Mouse (Mus musculus): ENCODE data around the gene Pde4d. TPM values are rescaled to one million over a fixed set of nuclear protein-coding genes. Genes with fewer than 3 reads are reported as not detected.
"Not testable (repeated sequence)": the region's sequence is repeated elsewhere in the genome, so short reads cannot be mapped to it uniquely, and the experiment has no call there.

Gene Pde4d
- polyA plus RNA-seq, 1 experiment = 56.2 TPM

DNA sequence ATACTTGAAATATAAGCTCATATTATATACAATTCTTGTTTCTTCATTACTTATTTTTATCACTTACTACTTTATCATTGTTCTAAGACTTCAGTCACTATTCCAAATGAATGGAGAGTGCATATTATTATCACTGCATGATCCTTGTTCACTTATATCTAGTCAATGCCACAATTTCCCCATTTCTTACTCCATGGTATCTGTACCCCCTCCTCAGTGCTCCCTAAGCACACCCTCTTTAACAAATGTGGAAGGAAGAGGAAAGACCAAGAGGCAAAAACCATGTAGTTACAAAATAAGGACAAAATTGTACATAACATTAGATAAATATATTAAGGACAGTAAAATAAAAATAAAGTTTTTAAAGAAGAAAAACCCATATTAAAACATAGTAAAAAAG is 216.8 kb downstream of the Pde4d start:
- Histone ChIP-seq H3K4me1 (ENCODE audit: control insufficient read depth, insufficient read depth, insufficient read length, low read length) (no peaks in the 10 kb centered on the region), H3K4me3 (ENCODE audit: insufficient read depth, low read depth, low read length) (no peak overlapping the region), H3K27ac (replicated peaks; ENCODE audit: low read depth, low read length) (no peak overlapping the region)

DNA sequence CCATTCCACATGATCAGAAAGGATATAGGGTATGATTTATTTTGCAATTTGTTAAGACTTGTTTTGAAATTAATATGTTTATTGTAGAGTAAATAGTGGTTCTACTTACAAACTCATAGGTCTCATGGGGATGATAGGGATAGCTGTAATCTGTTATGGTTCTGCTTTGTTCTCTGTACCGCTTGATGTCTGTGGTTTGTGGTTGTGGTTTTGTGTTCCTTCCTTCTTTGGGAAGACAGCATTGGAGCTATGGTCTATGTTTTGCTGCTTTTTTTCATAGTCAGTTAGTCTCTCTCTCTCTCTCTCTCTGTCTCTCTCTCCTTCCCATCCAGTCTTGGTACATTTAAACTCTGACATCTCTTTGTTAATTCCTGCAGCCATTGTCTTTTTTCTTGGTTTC is 217.3 kb downstream of the Pde4d start:
- no peaks in the 10 kb centered on the region for H3K4me1 ChIP-seq (ENCODE audit: control insufficient read depth, insufficient read depth, insufficient read length, low read length)
- H3K4me3 ChIP-seq (ENCODE audit: insufficient read depth, low read depth, low read length) = no peak overlapping the region
- no peak overlapping the region for H3K27ac ChIP-seq (replicated peaks; ENCODE audit: low read depth, low read length)

DNA sequence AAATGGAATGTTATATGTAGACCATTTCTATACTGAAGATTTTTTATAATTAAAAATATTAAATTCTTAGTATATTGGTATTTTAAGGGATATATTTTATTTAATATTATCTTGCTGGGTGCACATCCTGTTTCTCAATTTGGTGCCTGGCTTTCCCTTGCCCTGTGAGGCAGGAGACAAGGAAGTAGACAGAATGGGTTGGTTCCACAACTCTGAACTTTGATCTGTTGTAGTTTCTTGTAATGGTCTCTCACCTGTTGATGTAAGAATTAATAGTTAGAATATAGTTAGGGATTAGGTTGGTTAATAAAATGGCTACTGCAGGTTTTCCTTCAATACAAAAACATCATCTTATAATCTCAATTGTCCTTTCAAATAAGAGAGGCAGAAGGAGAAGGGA is 227.3 kb downstream of the Pde4d start:
- Histone ChIP-seq H3K27ac (replicated peaks; ENCODE audit: low read depth, low read length) (no peak overlapping the region), H3K4me3 (ENCODE audit: insufficient read depth, low read depth, low read length) (no peak overlapping the region), H3K4me1 (ENCODE audit: control insufficient read depth, insufficient read depth, insufficient read length, low read length) (no peaks in the 10 kb centered on the region)

DNA sequence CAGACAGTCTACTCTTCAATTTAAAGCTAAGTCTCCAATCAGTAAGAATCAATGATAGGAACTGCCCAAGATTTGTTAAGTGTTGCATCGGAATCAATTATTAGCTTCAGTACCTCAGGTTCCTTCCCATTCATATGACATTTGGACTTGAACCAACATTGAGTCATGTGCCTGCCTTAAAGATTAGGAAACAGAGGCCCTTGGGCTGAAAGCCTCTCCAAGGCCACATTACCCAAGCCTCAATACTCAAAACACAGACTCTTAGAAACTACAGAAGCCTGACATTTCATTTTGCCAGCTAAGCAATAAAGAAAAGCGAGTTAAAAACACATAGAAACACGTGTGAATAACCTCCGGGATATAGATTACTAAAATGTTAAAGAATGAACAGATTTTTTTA is 233.3 kb downstream of the Pde4d start:
- H3K4me3 ChIP-seq (ENCODE audit: insufficient read depth, low read depth, low read length) = no peak overlapping the region
- no peak overlapping the region for H3K27ac ChIP-seq (replicated peaks; ENCODE audit: low read depth, low read length)
- H3K4me1 ChIP-seq (ENCODE audit: control insufficient read depth, insufficient read depth, insufficient read length, low read length) = no peaks in the 10 kb centered on the region

DNA sequence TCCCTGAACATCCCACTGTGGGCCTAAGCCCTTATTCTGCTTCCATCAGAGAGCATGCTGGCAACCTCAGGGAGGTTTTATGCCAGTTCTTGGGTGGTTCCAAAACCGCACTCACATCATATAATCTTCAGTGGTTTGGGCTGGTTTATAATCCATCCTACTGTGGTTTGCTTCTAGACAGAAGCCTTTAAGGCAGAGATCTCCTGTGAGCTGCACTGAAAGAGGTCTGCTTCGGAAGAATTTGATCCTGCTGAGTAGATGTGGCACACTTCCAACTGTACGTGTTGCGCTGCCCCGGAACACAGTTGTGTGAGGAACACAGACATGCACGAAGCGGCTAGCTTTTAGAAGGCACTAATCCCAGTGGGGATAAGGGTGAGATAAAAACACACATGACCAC is 236.1 kb downstream of the Pde4d start:
- H3K4me1 ChIP-seq (ENCODE audit: control insufficient read depth, insufficient read depth, insufficient read length, low read length) = no peaks in the 10 kb centered on the region
- H3K27ac ChIP-seq (replicated peaks; ENCODE audit: low read depth, low read length) = no peak overlapping the region

DNA sequence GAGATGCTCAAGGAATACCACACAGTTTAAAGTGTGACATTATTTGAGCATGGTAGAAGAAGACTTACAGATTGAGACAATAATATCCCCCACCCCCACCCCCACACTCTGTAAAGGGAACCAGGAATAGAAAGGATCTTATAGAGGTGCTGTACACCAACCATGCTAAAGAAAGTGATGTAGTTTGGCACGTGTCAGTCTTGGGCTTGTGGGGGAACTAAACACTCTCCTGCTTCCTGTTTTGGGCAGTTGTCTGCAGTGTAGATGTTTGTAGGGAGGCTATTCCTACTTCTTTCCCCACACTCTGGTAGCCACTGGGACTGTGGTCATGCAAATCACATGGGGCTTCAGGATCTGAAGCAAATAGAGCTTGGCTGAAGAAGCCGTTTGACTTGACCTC is 236.5 kb downstream of the Pde4d start:
- H3K27ac ChIP-seq (replicated peaks; ENCODE audit: low read depth, low read length) = no peak overlapping the region
- H3K4me3 ChIP-seq (ENCODE audit: insufficient read depth, low read depth, low read length) = no peak overlapping the region
- no peaks in the 10 kb centered on the region for H3K4me1 ChIP-seq (ENCODE audit: control insufficient read depth, insufficient read depth, insufficient read length, low read length)

More for the DNA sequence above, 236.1 kb downstream of the Pde4d start:
- H3K4me3 ChIP-seq (ENCODE audit: insufficient read depth, low read depth, low read length) = no peak overlapping the region

DNA sequence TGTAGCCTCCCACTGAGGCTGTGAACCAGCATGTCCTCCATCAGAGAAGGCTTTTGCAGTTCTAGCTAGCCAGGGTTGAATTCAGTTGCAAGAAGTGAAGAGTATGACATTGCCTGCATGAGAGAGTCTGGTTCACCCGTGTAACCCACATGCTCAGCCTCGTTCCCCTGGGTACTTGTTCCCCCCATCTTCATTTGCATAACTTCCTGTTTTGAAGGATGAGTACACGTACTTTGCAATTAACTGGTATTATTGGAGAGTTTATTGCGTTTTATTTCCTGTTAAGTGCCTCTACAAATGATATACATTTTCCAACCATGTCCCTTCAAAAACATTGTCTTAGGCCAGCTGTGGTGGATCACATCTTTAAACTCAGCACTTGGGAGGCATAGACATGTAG is 237.1 kb downstream of the Pde4d start:
- Histone ChIP-seq H3K4me1 (ENCODE audit: control insufficient read depth, insufficient read depth, insufficient read length, low read length) (no peaks in the 10 kb centered on the region), H3K4me3 (ENCODE audit: insufficient read depth, low read depth, low read length) (no peak overlapping the region), H3K27ac (replicated peaks; ENCODE audit: low read depth, low read length) (no peak overlapping the region)

DNA sequence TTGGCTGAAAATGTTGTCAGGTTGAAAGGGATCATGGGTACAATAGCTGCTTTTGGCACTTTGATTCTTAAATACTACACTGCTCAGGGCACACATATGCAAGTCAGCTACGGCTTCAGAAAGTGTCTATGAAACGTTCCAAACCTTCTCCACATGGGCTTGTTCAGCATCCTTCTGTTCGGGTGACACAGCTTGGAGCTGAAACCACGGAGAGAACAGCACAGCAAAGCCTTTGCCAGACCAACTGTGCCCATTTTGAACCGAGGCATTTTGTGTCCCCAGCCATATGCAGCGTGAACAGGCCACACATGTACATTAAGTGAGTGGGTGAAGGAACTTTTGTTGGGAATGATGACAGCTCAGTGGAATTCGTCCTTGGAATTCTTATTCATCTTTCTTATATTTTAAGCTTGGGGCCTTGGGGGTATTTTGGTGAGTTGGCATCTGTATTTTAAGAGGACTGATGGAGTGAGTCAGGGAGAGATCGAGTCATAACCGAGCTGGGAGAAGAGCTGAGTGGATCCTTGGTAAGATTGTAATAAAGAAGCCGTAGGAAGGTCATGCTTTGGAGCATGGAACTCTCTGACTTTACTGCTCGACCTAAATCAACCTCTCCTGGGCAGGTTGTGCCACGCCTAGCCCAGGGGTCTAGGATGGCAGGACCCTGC is 243.3 kb downstream of the Pde4d start:
- Histone ChIP-seq H3K4me3 (ENCODE audit: insufficient read depth, low read depth, low read length) (no peak overlapping the region), H3K4me1 (ENCODE audit: control insufficient read depth, insufficient read depth, insufficient read length, low read length) (no peaks in the 10 kb centered on the region), H3K27ac (replicated peaks; ENCODE audit: low read depth, low read length) (no peak overlapping the region)

DNA sequence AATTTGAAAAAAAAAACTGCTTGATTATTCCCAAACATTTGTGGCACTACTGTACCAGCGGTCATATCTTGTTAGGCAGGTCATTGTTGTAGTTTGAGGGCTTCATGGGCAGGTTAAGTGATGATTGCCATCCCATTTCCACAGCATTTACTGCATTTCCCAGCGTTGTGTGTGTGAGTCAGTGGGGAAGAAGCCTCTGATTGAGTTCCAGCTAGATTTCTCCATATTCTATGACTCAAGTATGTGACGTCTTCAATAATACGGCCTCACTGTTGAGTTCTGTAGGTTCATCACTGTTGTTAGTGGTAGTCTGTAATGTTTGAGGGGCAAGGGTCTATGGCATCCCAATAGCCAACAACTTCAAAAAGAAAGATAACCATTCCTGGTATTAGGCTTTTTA is 255.7 kb downstream of the Pde4d start:
- no peak overlapping the region for H3K27ac ChIP-seq (replicated peaks; ENCODE audit: low read depth, low read length)
- no peaks in the 10 kb centered on the region for H3K4me1 ChIP-seq (ENCODE audit: control insufficient read depth, insufficient read depth, insufficient read length, low read length)
- H3K4me3 ChIP-seq (ENCODE audit: insufficient read depth, low read depth, low read length) = no peak overlapping the region

DNA sequence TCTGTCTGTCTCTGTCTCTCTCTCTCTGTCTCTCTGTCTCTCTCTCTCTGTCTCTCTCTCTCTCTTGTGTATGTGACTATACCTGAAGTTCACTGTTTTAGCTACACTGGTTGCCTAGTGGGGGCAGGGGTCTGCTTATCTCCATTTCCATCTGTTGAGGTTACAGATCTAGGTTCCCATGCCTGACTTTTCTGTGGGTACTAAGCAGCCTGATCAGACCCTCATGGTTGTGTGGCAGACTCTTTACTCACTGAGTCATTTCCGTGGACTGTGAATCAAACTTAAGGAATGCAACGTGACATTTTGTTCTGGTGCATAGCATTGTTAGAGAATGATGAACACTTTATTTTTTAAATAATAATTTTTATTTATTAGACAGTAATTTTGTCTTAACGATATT is 264.3 kb downstream of the Pde4d start:
- H3K4me3 ChIP-seq (ENCODE audit: insufficient read depth, low read depth, low read length) = no peak overlapping the region
- no peaks in the 10 kb centered on the region for H3K4me1 ChIP-seq (ENCODE audit: control insufficient read depth, insufficient read depth, insufficient read length, low read length)
- no peak overlapping the region for H3K27ac ChIP-seq (replicated peaks; ENCODE audit: low read depth, low read length)

DNA sequence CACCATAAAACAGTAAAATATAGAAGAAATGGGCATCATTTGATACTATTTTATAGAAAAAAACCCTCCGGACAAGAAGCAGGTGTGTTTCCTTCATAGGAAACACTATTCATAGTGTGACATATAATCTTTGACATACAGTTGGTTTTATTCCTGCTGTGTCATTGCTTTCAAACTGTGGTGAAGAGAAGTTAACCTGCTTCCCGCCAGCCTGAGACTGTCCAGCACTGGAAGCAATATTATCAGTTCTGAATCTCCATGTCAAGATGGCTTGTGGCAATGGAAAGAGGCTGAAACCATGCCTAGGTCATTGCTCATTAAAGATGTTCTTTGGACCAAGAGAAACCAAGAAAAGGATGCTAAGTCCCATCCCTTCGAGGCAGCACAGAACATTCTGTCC is 265.3 kb downstream of the Pde4d start:
- Histone ChIP-seq H3K27ac (replicated peaks; ENCODE audit: low read depth, low read length) (no peak overlapping the region), H3K4me3 (ENCODE audit: insufficient read depth, low read depth, low read length) (no peak overlapping the region), H3K4me1 (ENCODE audit: control insufficient read depth, insufficient read depth, insufficient read length, low read length) (no peaks in the 10 kb centered on the region)

DNA sequence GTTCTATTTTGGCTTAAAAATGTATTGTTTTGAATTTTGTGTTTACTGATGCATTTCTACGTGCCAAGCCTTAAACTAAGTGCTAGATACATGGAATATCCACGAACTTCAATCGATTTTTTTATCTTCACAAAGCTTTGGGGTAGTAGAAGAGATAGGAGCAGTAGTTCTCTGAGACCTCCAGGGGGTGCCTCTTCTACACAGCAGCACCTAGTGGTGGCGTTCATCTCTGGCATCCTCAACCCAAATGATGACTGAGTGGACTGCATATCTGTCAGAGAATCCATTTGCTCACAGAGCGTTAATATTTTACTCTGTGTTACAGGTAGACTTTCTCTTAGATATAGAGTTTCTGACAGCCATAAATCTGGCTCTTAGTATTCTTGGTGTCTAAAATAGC is 272.5 kb downstream of the Pde4d start:
- no peaks in the 10 kb centered on the region for H3K4me1 ChIP-seq (ENCODE audit: control insufficient read depth, insufficient read depth, insufficient read length, low read length)
- H3K4me3 ChIP-seq (ENCODE audit: insufficient read depth, low read depth, low read length) = no peak overlapping the region

DNA sequence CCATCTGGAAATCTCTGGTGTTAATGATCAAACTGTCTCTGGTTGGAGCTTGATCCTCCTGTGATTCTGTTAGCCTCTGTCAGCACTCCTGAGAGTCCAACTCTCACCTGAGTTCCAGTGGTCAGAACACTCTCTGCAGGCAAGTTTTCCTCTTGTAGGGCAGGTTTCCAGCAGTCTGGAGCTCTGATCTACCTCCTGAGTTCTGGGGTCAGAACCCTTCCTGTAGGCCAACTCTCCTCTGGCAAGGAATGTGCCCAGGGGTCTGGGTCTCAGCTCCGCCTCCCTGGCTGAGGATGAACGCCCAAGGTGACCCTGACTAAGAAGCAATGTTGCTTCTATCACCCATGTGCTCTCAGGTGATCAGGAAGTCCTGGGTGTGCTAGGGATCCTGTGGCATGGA is 284.6 kb downstream of the Pde4d start:
- not testable (repeated sequence) for H3K4me1 ChIP-seq (ENCODE audit: control insufficient read depth, insufficient read depth, insufficient read length, low read length); H3K4me3 ChIP-seq (ENCODE audit: insufficient read depth, low read depth, low read length); H3K27ac ChIP-seq (replicated peaks; ENCODE audit: low read depth, low read length)

More for the DNA sequence above, 272.5 kb downstream of the Pde4d start:
- H3K27ac ChIP-seq (replicated peaks; ENCODE audit: low read depth, low read length) = no peak overlapping the region

DNA sequence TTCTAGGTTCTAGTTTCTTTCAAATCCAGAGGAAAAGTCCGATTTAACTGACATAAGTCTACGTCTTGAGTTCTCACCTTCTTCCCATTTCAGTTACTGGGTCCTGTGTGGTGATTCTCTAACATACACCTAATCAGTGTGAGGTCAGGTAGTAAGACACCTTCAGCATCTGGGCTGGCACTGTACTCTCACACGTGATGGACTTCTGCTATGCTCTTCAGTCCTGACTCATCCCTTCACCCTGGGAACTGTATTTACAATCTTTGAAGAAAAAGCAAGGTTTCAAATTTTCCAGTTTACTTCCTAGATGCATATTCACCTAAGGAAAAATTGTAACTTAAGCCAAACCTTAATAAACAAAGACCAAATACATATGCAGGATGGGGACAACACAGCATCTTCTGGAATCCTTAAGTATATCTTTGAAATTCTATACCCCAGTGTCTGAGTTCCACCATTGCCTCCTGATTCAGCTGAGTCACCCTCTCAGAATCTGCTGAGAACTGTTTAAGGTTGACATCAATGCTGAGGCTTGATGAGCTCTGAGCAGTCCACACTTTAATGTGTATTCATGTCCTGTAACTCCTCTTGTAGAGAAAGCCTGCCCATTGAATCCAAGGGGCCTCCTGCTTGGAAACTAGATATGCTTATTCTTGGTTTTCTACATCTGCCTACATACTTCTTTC is 301.6 kb downstream of the Pde4d start:
- H3K27ac ChIP-seq (replicated peaks; ENCODE audit: low read depth, low read length) = no peak overlapping the region
- H3K4me3 ChIP-seq (ENCODE audit: insufficient read depth, low read depth, low read length) = no peak overlapping the region
- no peaks in the 10 kb centered on the region for H3K4me1 ChIP-seq (ENCODE audit: control insufficient read depth, insufficient read depth, insufficient read length, low read length)

DNA sequence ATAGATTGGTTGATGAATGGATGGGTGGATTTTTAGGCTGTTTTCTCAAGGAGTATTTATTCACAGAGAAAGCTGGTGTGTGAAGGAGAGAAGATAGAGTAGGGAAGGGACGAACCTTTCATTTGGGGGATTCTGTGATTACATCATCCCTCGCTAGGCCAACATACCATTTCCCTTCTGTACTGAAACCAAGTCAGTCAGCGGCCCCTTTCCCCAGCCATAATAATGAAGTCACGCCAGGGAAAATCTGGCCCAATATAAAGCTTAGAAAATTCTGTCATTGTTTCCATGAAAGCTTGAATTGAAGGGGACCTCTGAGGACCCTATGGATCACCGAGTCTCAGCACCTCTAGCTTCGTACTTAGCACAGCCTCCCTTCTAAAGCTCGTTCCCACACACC is 307.7 kb downstream of the Pde4d start:
- H3K4me1 ChIP-seq (ENCODE audit: control insufficient read depth, insufficient read depth, insufficient read length, low read length) = no peaks in the 10 kb centered on the region
- no peak overlapping the region for H3K27ac ChIP-seq (replicated peaks; ENCODE audit: low read depth, low read length)
- no peak overlapping the region for H3K4me3 ChIP-seq (ENCODE audit: insufficient read depth, low read depth, low read length)

DNA sequence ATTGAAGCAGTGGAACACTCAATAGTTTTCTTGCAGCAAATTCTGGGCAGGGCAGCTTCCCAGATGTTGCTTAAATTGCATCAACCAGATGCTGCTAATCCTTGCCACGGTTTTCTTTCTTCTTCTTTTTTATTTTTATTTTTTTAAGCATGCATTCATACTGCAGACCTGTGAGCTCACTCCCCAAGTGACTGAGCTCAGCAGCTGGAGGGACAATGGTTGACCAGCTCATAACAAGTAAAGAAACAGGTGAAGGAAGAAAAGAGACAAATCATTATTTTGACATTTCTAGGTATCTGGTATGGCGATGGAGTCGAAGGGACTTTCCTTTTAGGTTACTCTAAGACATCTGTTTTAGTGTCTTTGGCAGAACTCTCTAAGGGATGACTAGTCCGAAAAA is 308.6 kb downstream of the Pde4d start:
- Histone ChIP-seq H3K27ac (replicated peaks; ENCODE audit: low read depth, low read length) (no peak overlapping the region), H3K4me1 (ENCODE audit: control insufficient read depth, insufficient read depth, insufficient read length, low read length) (no peaks in the 10 kb centered on the region), H3K4me3 (ENCODE audit: insufficient read depth, low read depth, low read length) (no peak overlapping the region)

All from brown adipose tissue, adult 24 weeks (tissue).